Mouse (Mus musculus): ENCODE results near the gene Adprhl2. TPM values are rescaled to one million over a fixed set of nuclear protein-coding genes. Genes with fewer than 3 reads are reported as not detected.

The Adprhl2 gene
- polyA plus RNA-seq, 1 experiment from 2014 or later: 62.0 TPM

DNA sequence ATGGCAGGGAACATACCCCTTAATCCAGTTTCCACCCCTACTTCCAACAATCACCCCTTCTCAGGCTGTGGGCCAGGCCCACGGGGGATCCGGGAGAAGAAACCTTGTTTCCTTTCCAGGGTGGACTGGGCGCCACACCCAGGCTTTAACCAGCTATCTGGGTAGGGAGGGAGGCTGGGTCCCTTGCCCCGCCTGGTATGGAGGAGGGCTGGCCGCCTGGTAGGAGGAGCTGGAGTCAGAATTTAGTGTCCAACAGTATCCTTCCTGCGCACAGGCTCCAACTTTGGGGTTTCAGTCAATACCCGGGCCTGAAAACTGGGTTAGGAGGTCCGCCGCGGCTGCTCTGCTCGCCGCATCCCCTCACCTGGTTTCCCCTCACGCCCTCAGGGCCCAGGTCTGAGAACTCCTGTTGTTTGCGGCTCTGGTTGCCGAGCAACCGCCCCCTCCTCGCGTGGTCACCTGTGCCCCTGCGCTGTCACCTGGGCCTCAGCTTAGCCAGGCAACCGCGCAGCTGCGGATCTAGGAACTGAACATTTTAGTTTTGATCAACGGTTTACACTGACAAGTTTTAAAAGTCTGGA, 3.9 kb upstream of the Adprhl2 start, which contains the start of gene Tekt2:
Tekt2 (minus strand) TSS at position 408 of the 581 bp plus-strand sequence.
- no peak within 1 kb of the TSS for H3K27ac ChIP-seq (replicated peaks; ENCODE audit: low read depth, low read length)
- no peaks in the 10 kb centered on the region for H3K9me3 ChIP-seq (ENCODE audit: control insufficient read depth, low read length)
- H3K4me3 ChIP-seq (ENCODE audit: low read depth, low read length): no peak within 1 kb of the TSS
- DNase-seq (ENCODE audit: low spot score): peak; percentile 52
- no peaks in the 10 kb centered on the region for H3K36me3 ChIP-seq (ENCODE audit: control insufficient read depth, insufficient read depth, low read length)
- ATAC-seq (ENCODE audit: insufficient number of reproducible peaks, low FRiP score, low TSS enrichment, low read depth): no peak
- peaks cover 9% of the 10 kb centered on the region for H3K4me1 ChIP-seq (ENCODE audit: control insufficient read depth, insufficient read depth, low read length)
- peak within 1 kb of the TSS; percentile 37 for H3K4me2 ChIP-seq (ENCODE audit: low read depth, severe bottlenecking)
- H3K27me3 ChIP-seq (ENCODE audit: control insufficient read depth, insufficient read depth, low read length): peaks cover 8% of the 10 kb centered on the region
- WGBS: 6% methylated on average over 23 of the region's 23 CpGs
- H3K9ac ChIP-seq (ENCODE audit: low read length): no peak within 1 kb of the TSS

DNA sequence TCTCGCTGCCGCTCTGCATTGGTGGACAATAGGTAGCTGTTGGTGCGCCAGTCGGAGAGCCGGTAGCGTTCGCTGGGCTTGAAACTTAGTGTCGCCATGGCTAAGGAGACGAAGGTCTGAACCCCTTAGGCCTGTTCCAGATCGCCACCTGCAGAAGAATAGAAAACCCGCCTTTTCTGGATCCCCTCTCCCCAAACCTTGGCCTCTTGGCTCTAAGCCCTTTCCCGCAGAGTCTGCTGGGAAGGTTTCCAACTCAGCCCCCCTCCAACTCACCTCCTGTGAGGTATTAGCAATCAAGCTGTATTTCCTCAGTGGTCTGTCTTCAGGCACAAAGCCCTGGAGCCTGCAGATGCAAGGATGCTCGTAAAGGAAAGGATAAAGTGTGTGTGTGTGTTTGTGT, 3.4 kb upstream of the Adprhl2 start:
- H3K27me3 ChIP-seq (ENCODE audit: control insufficient read depth, insufficient read depth, low read length): peaks cover 8% of the 10 kb centered on the region
- no peak for DNase-seq (ENCODE audit: low spot score)
- peaks cover 10% of the 10 kb centered on the region for H3K4me1 ChIP-seq (ENCODE audit: control insufficient read depth, insufficient read depth, low read length)
- no peak overlapping the region for H3K4me3 ChIP-seq (ENCODE audit: low read depth, low read length)
- 24% methylated on average over 13 of the region's 13 CpGs for WGBS
- no peak overlapping the region for H3K9ac ChIP-seq (ENCODE audit: low read length)
- H3K36me3 ChIP-seq (ENCODE audit: control insufficient read depth, insufficient read depth, low read length): no peaks in the 10 kb centered on the region
- no peak overlapping the region for H3K4me2 ChIP-seq (ENCODE audit: low read depth, severe bottlenecking)
- no peak for ATAC-seq (ENCODE audit: insufficient number of reproducible peaks, low FRiP score, low TSS enrichment, low read depth)
- no peak overlapping the region for H3K27ac ChIP-seq (replicated peaks; ENCODE audit: low read depth, low read length)
- H3K9me3 ChIP-seq (ENCODE audit: control insufficient read depth, low read length): no peaks in the 10 kb centered on the region

DNA sequence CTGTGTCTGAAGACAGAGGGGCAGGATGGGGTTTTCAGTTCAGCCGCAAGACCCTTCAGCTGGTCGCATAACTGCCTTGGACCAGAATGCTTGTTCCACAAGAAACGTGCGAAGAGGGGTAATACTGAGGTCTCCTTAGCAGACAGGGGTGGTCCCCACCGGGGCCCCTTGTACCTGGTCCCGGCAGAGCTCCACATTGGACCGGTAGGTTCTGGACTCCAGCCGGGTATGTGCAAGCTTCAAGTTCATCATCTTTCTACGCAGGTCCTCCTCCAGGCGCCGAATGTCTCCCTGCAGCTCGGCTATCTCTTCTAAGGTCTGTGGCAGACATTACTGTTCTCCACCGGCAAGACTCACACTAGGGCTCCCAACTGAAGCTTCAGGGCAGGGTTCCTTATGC, 1.1 kb upstream of the Adprhl2 start:
- 95% methylated on average over 13 of the region's 13 CpGs for WGBS

DNA sequence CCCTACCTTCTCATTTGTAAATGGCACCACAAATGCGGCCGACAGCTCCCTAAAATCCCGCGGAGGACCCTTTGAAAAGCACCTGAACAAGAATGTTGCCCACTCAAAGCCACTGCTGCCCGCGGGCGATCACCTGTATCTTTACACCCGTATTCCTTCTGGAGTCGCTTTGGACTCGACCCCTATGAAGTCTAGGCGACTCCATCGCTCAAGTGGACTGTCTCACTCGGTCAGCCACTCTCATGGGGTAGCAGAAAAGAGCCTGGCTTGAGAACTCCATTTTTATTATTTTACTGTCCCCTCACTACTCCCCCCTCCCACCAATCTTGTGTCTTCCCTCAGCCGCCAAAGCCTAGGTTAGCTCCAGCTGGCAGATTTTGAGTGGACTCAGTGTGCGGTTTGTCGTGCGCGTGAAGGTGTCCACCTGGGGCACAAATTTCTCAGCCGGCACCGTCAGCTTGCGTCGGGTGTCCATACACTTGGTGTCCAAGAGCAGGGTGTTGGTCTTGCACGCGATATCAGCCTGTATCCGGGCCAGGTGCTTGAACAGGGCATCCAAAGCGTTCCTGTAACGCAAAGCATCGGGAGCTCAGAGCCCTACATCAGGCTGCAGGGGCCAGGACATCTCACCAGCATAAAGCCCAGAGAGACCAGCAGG, 480 bp upstream of the Adprhl2 start:
- DNase-seq (ENCODE audit: low spot score) (no peak), ATAC-seq (ENCODE audit: insufficient number of reproducible peaks, low FRiP score, low TSS enrichment, low read depth) (0 out of 2 replicates have a peak, but pooled peaks have one; percentile 13)
- Histone ChIP-seq H3K27ac (replicated peaks; ENCODE audit: low read depth, low read length) (no peak overlapping the region), H3K4me1 (ENCODE audit: control insufficient read depth, insufficient read depth, low read length) (peaks cover 10% of the 10 kb centered on the region), H3K4me2 (ENCODE audit: low read depth, severe bottlenecking) (peak overlapping the region; percentile 88; the same call in 1 of the 2 replicates), H3K9ac (ENCODE audit: low read length) (no peak overlapping the region; the same call in 1 of the 2 replicates), H3K27me3 (ENCODE audit: control insufficient read depth, insufficient read depth, low read length) (peaks cover 8% of the 10 kb centered on the region), H3K9me3 (ENCODE audit: control insufficient read depth, low read length) (no peaks in the 10 kb centered on the region), H3K4me3 (ENCODE audit: low read depth, low read length) (peak overlapping the region; percentile 71), H3K36me3 (ENCODE audit: control insufficient read depth, insufficient read depth, low read length) (peaks cover 6% of the 10 kb centered on the region; the same call in 1 of the 2 replicates)
- 51% methylated on average over 28 of the region's 28 CpGs for WGBS

More for the DNA sequence above, 1.1 kb upstream of the Adprhl2 start:
- H3K4me3 ChIP-seq (ENCODE audit: low read depth, low read length): no peak overlapping the region
- H3K27ac ChIP-seq (replicated peaks; ENCODE audit: low read depth, low read length): no peak overlapping the region
- ATAC-seq (ENCODE audit: insufficient number of reproducible peaks, low FRiP score, low TSS enrichment, low read depth): no peak
- H3K36me3 ChIP-seq (ENCODE audit: control insufficient read depth, insufficient read depth, low read length): peaks cover 6% of the 10 kb centered on the region; the same call in 1 of the 2 replicates
- peaks cover 8% of the 10 kb centered on the region for H3K27me3 ChIP-seq (ENCODE audit: control insufficient read depth, insufficient read depth, low read length)
- DNase-seq (ENCODE audit: low spot score): no peak
- H3K4me2 ChIP-seq (ENCODE audit: low read depth, severe bottlenecking): no peak overlapping the region
- H3K4me1 ChIP-seq (ENCODE audit: control insufficient read depth, insufficient read depth, low read length): peaks cover 10% of the 10 kb centered on the region
- H3K9me3 ChIP-seq (ENCODE audit: control insufficient read depth, low read length): no peaks in the 10 kb centered on the region
- no peak overlapping the region for H3K9ac ChIP-seq (ENCODE audit: low read length)

DNA sequence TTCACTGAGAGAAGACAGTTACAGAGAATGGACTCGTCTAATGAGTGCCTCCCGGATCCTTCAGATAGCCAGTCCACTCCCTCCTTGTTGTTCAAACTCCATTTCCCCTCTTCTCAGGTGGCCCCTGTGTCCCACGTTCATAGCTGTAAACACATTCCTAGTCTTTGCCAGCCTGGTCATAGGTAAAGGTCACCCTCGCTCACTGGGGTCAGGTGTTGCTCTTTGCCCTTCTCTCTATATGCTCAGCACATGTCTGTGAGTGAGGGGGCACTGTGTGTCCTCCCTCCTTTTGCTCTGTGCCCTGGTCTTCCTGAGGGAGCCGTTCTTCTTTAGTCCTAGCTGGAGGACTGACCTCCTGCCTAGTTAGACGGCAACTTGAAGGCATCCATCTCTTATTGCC, 1.7 kb downstream of the Adprhl2 start:
- Histone ChIP-seq H3K4me2 (ENCODE audit: low read depth, severe bottlenecking) (no peak overlapping the region), H3K4me1 (ENCODE audit: control insufficient read depth, insufficient read depth, low read length) (peaks cover 9% of the 10 kb centered on the region), H3K36me3 (ENCODE audit: control insufficient read depth, insufficient read depth, low read length) (peaks cover 20% of the 10 kb centered on the region), H3K4me3 (ENCODE audit: low read depth, low read length) (no peak overlapping the region), H3K9ac (ENCODE audit: low read length) (no peak overlapping the region), H3K27me3 (ENCODE audit: control insufficient read depth, insufficient read depth, low read length) (no peaks in the 10 kb centered on the region; the same call in 1 of the 2 replicates), H3K27ac (replicated peaks; ENCODE audit: low read depth, low read length) (no peak overlapping the region), H3K9me3 (ENCODE audit: control insufficient read depth, low read length) (no peaks in the 10 kb centered on the region)
- DNase-seq (ENCODE audit: low spot score): no peak
- WGBS: 87% methylated on average over 6 of the region's 6 CpGs
- no peak for ATAC-seq (ENCODE audit: insufficient number of reproducible peaks, low FRiP score, low TSS enrichment, low read depth)

DNA sequence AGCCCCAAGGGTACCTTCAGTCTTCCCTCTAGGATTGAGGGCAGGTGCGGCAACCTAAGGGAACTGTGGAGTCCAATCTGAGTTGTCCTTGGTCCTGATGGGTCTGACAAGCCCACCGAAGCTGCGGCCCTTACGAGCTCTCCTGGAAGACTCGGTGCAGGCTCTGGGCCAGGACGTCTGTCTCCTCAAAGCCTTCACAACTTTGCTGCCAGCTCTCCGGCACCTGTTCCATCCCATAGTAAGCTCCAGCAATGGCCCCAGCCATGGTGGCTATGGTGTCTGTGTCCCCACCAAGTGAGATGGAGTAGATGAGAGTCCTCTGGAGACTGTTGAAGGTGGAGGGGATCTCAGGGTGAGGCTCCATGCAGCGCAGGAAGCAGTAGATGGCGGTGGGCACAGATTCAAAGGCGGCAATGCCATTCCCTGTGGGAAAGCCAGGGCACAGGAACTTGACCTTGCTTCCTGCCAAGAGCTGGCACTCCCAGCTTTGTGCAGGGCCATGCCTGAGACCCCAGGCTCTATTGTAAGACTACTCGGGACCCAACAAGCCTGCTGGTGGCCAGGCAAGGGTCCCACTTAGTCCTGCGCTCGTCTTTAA, 5.0 kb downstream of the Adprhl2 start:
- no peak overlapping the region for H3K4me3 ChIP-seq (ENCODE audit: low read depth, low read length)
- H3K9me3 ChIP-seq (ENCODE audit: control insufficient read depth, low read length): no peaks in the 10 kb centered on the region
- H3K27ac ChIP-seq (replicated peaks; ENCODE audit: low read depth, low read length): no peak overlapping the region
- WGBS: 91% methylated on average over 13 of the region's 13 CpGs
- DNase-seq (ENCODE audit: low spot score) (no peak), ATAC-seq (ENCODE audit: insufficient number of reproducible peaks, low FRiP score, low TSS enrichment, low read depth) (no peak)
- H3K4me2 ChIP-seq (ENCODE audit: low read depth, severe bottlenecking): no peak overlapping the region
- H3K27me3 ChIP-seq (ENCODE audit: control insufficient read depth, insufficient read depth, low read length): no peaks in the 10 kb centered on the region
- H3K4me1 ChIP-seq (ENCODE audit: control insufficient read depth, insufficient read depth, low read length): peaks cover 9% of the 10 kb centered on the region
- peaks cover 20% of the 10 kb centered on the region for H3K36me3 ChIP-seq (ENCODE audit: control insufficient read depth, insufficient read depth, low read length)
- H3K9ac ChIP-seq (ENCODE audit: low read length): no peak overlapping the region

DNA sequence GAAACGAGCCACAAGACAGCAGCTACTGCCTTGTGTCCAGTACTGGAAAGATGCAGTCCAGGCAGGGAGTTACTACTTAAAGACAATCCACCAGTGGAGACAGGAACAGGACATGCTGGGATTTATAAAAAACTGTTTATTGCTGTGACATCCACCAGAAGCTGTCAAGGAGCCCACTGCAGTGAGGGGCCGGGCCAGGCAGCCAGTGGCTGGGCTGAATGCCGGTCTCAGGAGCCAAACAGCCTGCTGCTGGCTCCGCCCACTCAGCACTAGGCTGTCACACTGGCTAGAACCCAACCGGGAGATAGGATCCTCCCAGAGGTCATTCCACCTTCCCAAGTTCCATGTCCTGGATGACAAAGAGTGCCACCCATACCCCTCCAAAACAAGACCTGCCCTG, 5.6 kb downstream of the Adprhl2 start:
- Histone ChIP-seq H3K9me3 (ENCODE audit: control insufficient read depth, low read length) (no peaks in the 10 kb centered on the region), H3K4me3 (ENCODE audit: low read depth, low read length) (no peak overlapping the region), H3K36me3 (ENCODE audit: control insufficient read depth, insufficient read depth, low read length) (peaks cover 20% of the 10 kb centered on the region), H3K4me1 (ENCODE audit: control insufficient read depth, insufficient read depth, low read length) (peaks cover 8% of the 10 kb centered on the region), H3K27ac (replicated peaks; ENCODE audit: low read depth, low read length) (no peak overlapping the region), H3K4me2 (ENCODE audit: low read depth, severe bottlenecking) (no peak overlapping the region), H3K9ac (ENCODE audit: low read length) (no peak overlapping the region), H3K27me3 (ENCODE audit: control insufficient read depth, insufficient read depth, low read length) (no peaks in the 10 kb centered on the region)
- no peak for ATAC-seq (ENCODE audit: insufficient number of reproducible peaks, low FRiP score, low TSS enrichment, low read depth)
- 49% methylated on average over 5 of the region's 5 CpGs for WGBS
- no peak for DNase-seq (ENCODE audit: low spot score)

DNA sequence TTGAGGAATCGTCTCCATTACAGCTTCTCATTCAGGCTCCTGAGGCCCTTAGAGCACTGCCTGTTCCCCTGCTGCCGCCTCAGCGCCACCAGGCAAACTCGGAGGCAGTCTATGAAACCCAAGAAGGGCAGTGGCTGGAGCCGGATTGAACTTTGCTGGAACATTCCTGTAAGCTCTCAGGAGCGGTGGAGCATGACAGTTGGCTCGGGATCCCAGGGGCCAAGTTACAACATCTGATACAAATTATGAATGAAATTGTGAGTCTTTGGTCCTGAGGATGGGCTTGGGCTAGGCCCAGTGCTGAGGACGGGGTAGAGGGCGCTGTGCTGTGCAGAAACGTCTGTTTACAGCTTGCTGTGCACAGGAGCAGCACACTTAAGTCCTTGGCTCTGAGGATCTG, 7.1 kb downstream of the Adprhl2 start:
- peaks cover 20% of the 10 kb centered on the region for H3K36me3 ChIP-seq (ENCODE audit: control insufficient read depth, insufficient read depth, low read length)

More for the DNA sequence above, 7.1 kb downstream of the Adprhl2 start:
- Histone ChIP-seq H3K27me3 (ENCODE audit: control insufficient read depth, insufficient read depth, low read length) (no peaks in the 10 kb centered on the region), H3K4me1 (ENCODE audit: control insufficient read depth, insufficient read depth, low read length) (0 out of 2 replicates have a peak, but pooled peaks cover 2% of the 10 kb centered on the region), H3K27ac (replicated peaks; ENCODE audit: low read depth, low read length) (no peak overlapping the region), H3K4me3 (ENCODE audit: low read depth, low read length) (no peak overlapping the region), H3K9me3 (ENCODE audit: control insufficient read depth, low read length) (no peaks in the 10 kb centered on the region), H3K4me2 (ENCODE audit: low read depth, severe bottlenecking) (no peak overlapping the region), H3K9ac (ENCODE audit: low read length) (no peak overlapping the region)
- ATAC-seq (ENCODE audit: insufficient number of reproducible peaks, low FRiP score, low TSS enrichment, low read depth) (no peak), DNase-seq (ENCODE audit: low spot score) (peak; percentile 40)
- 54% methylated on average over 10 of the region's 10 CpGs for WGBS
